ENCODE assay signal across 23 mouse cellular contexts in the genomic region with DNA sequence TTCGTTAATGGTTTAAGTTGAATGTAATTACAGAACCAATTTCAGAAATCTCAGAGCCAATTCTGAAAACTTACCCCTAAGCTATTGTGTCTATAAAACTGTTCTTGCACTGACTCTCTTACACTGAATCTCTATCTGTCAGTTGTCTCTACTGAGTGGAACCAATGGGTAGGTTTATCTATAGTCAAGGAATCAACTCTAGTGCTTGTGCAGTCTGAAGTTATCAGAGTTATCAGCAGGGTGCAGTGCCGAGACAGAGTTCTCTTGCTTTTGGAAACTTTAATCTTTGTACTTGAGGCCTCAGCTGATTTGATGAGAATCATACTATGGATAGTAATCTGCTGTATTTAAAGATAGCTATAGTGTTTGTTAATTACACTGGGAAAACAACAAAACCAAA. TPM values are rescaled to one million over a fixed set of nuclear protein-coding genes. Genes with fewer than 3 reads are reported as not detected.
DNase-seq lines count a peak whose midpoint lies in the region; ATAC-seq and TF ChIP-seq lines count a peak whose summit lies in the region.
"Had no signal": no experiment of that assay in that cellular context is flagged by ENCODE, and none has a peak within 500 bp of the region (broad histone marks: within the 10 kb centered on the region; RNA-seq: fewer than 3 reads in every experiment).

No protein-coding gene starts in this region.

- peak; percentile 41; the same call in 1 of the 2 replicates for ATAC-seq in liver, embryonic 13.5 days (ENCODE audit: low read depth)
- ATAC-seq in liver, postnatal 0 days: no peak
- ATAC-seq in megakaryocyte-erythroid progenitor cell, adult 5-6 weeks (replicated peaks; ENCODE audit: low FRiP score, low TSS enrichment, poor library complexity, severe bottlenecking): peak; percentile 65
- ATAC-seq in frontal cortex, adult (ENCODE audit: low TSS enrichment): no peak
- ATAC-seq: forebrain, embryonic 14.5 days; forebrain, embryonic 16.5 days had no signal

- H3K9me3 ChIP-seq in liver, embryonic 13.5 days (replicated peaks): no peaks in the 10 kb centered on the region
- no peaks in the 10 kb centered on the region for H3K9me3 ChIP-seq in liver, postnatal 0 days (ENCODE audit: low read length)
- no peaks in the 10 kb centered on the region for H3K9me3 ChIP-seq in MEL (replicated peaks; ENCODE audit: insufficient read depth, low read length)
- H3K9me3 ChIP-seq: embryonic facial prominence, embryonic 12.5 days; embryonic facial prominence, embryonic 15.5 days; forebrain, embryonic 10.5 days; forebrain, embryonic 12.5 days had no signal

- peaks cover 31% of the 10 kb centered on the region for H3K36me3 ChIP-seq in liver, embryonic 13.5 days
- peaks cover 26% of the 10 kb centered on the region for H3K36me3 ChIP-seq in liver, postnatal 0 days (replicated peaks; ENCODE audit: insufficient read depth, low read length)
- peaks cover 4 to 11% of the 10 kb centered on the region in 2 experiments for H3K36me3 ChIP-seq in MEL (ENCODE audit: control insufficient read depth in 1 of 2, insufficient read depth in 2 of 2, low read length in 2 of 2)

- no peak overlapping the region for H3K27ac ChIP-seq in liver, embryonic 13.5 days
- no peak overlapping the region for H3K27ac ChIP-seq in liver, postnatal 0 days (ENCODE audit: low read depth)
- H3K27ac ChIP-seq in MEL (ENCODE audit: control insufficient read depth, low read depth, low read length): no peak overlapping the region
- H3K27ac ChIP-seq: embryonic facial prominence, embryonic 12.5 days; embryonic facial prominence, embryonic 15.5 days; forebrain, embryonic 10.5 days; forebrain, embryonic 12.5 days had no signal

- no peak for TF ChIP-seq RAD21 in MEL (IDR thresholded peaks at IDR 0.05; ENCODE audit: low read depth, low read length)

- no peak for TF ChIP-seq CTCF in liver, postnatal 0 days (IDR thresholded peaks at IDR 0.05; ENCODE audit: low read depth)
- TF ChIP-seq CTCF in MEL (IDR thresholded peaks at IDR 0.05 in 2 of 3, conservative IDR thresholded peaks at IDR 0.05 in 1 of 3; ENCODE audit: control insufficient read depth in 1 of 3, insufficient read depth in 1 of 3, low read depth in 2 of 3, low read length in 3 of 3, poor library complexity in 1 of 3, severe bottlenecking in 1 of 3): no peak

- H3K4me2 ChIP-seq in liver, embryonic 13.5 days: no peak overlapping the region
- H3K4me2 ChIP-seq in liver, postnatal 0 days (ENCODE audit: low read depth, low read length): no peak overlapping the region
- H3K4me2 ChIP-seq: embryonic facial prominence, embryonic 12.5 days; embryonic facial prominence, embryonic 15.5 days; forebrain, embryonic 12.5 days had no signal

- H3K79me2 ChIP-seq in MEL (ENCODE audit: control insufficient read depth, insufficient read depth, low read length, poor library complexity): no peaks in the 10 kb centered on the region

- H3K4me3 ChIP-seq in liver, embryonic 13.5 days (replicated peaks): no peak overlapping the region
- no peak overlapping the region for H3K4me3 ChIP-seq in liver, postnatal 0 days (ENCODE audit: low read depth, low read length)
- H3K4me3 ChIP-seq in MEL (ENCODE audit: control insufficient read depth in 1 of 2, insufficient read depth in 1 of 2, low read depth in 2 of 2, low read length in 2 of 2): no peak overlapping the region
- H3K4me3 ChIP-seq: embryonic facial prominence, embryonic 12.5 days; embryonic facial prominence, embryonic 15.5 days; erythroblast, embryonic 14.5 days; forebrain, embryonic 10.5 days; forebrain, embryonic 12.5 days had no signal

- H3K9ac ChIP-seq in liver, embryonic 13.5 days: no peak overlapping the region
- no peak overlapping the region for H3K9ac ChIP-seq in liver, postnatal 0 days (replicated peaks)
- H3K9ac ChIP-seq in MEL (ENCODE audit: control insufficient read depth, low read depth, low read length, poor library complexity, severe bottlenecking): no peak overlapping the region
- H3K9ac ChIP-seq: embryonic facial prominence, embryonic 12.5 days; embryonic facial prominence, embryonic 15.5 days; forebrain, embryonic 12.5 days had no signal

- WGBS in liver, embryonic 13.5 days (ENCODE audit: insufficient replicate concordance): 59% methylated on average over 2 of the region's 2 CpGs
- 75% methylated on average over 2 of the region's 2 CpGs for WGBS in liver, postnatal 0 days (ENCODE audit: insufficient replicate concordance)

- DNase-seq in liver, embryonic 13.5 days: no peak
- no peak for DNase-seq in liver, postnatal 0 days
- peak; percentile 16 for DNase-seq in MEL (ENCODE audit: low read depth, low spot score)
- no peak for DNase-seq in gastrocnemius, postnatal 14 days
- DNase-seq: adrenal gland, adult 2 months; adrenal gland, postnatal 10 days; adrenal gland, postnatal 25 days; cerebellum, adult 11 months; cerebellum, adult 18-20 months; cerebellum, adult 8-10 months; cerebellum, adult 9-11 months; cerebellum, postnatal 14 days; cerebellum, postnatal 36 days; embryo, embryonic 11 days had no signal

- TF ChIP-seq POLR2A in MEL (IDR thresholded peaks at IDR 0.05; ENCODE audit: control insufficient read depth in 1 of 2, insufficient read depth in 1 of 2, low read depth in 1 of 2, low read length in 2 of 2, poor library complexity in 1 of 2): no peak

- intact Hi-C loops in gastrocnemius, postnatal 14 days (cut with DNase I; ENCODE audit: low total_unique reads): no loop called here

- peaks cover 4% of the 10 kb centered on the region; the same call in 1 of the 2 replicates for H3K4me1 ChIP-seq in liver, embryonic 13.5 days (replicated peaks)
- no peaks in the 10 kb centered on the region for H3K4me1 ChIP-seq in liver, postnatal 0 days (ENCODE audit: insufficient read depth)
- no peaks in the 10 kb centered on the region; a peak in 1 of 4 replicates for H3K4me1 ChIP-seq in MEL (ENCODE audit: control insufficient read depth in 1 of 2, insufficient read depth in 2 of 2, low read length in 2 of 2)
- H3K4me1 ChIP-seq: embryonic facial prominence, embryonic 12.5 days; embryonic facial prominence, embryonic 15.5 days; forebrain, embryonic 10.5 days; forebrain, embryonic 12.5 days had no signal

- no peak for TF ChIP-seq EP300 in liver, postnatal 0 days (IDR thresholded peaks at IDR 0.05; ENCODE audit: low read depth)
- TF ChIP-seq EP300 in MEL (IDR thresholded peaks at IDR 0.05; ENCODE audit: low read depth in 1 of 2, low read length in 2 of 2): peak; percentile 8 to 9; a peak in 1 of 4 replicates

- no peaks in the 10 kb centered on the region for H3K27me3 ChIP-seq in liver, embryonic 13.5 days
- no peaks in the 10 kb centered on the region for H3K27me3 ChIP-seq in liver, postnatal 0 days (ENCODE audit: insufficient read depth, low read length)
- no peaks in the 10 kb centered on the region for H3K27me3 ChIP-seq in MEL (ENCODE audit: control insufficient read depth in 1 of 2, insufficient read depth in 2 of 2, low read length in 2 of 2)
- H3K27me3 ChIP-seq: embryonic facial prominence, embryonic 12.5 days; embryonic facial prominence, embryonic 15.5 days; forebrain, embryonic 12.5 days had no signal

TF ChIP-seq in MEL, 35 proteins besides CTCF, POLR2A, EP300 and RAD21:
- no peak for TF ChIP-seq USF1 (IDR thresholded peaks at IDR 0.05; ENCODE audit: low read depth, low read length)
- TF ChIP-seq TAL1 (IDR thresholded peaks at IDR 0.05; ENCODE audit: low read length): no peak
- 0 out of 2 replicates have a peak, but pooled peaks have one; percentile 40 for TF ChIP-seq TCF12 (IDR thresholded peaks at IDR 0.05; ENCODE audit: low read depth, low read length)
- peak; percentile 61 for TF ChIP-seq GATA1 (IDR thresholded peaks at IDR 0.05; ENCODE audit: low read depth, low read length)
- TF ChIP-seq POLR2AphosphoS5 (IDR thresholded peaks at IDR 0.05; ENCODE audit: borderline replicate concordance, low read depth, low read length): no peak
- no peak for TF ChIP-seq GABPA (IDR thresholded peaks at IDR 0.05; ENCODE audit: low read depth, low read length)
- TF ChIP-seq ZMIZ1 (IDR thresholded peaks at IDR 0.05; ENCODE audit: low read depth, low read length): no peak
- TF ChIP-seq JUND (IDR thresholded peaks at IDR 0.05; ENCODE audit: low read depth, low read length): no peak
- no peak for TF ChIP-seq HCFC1 (IDR thresholded peaks at IDR 0.05; ENCODE audit: low read depth, low read length)
- TF ChIP-seq ZKSCAN1 (IDR thresholded peaks at IDR 0.05; ENCODE audit: low read depth, low read length): no peak

RNA-seq across cellular contexts. Expression of a gene that starts 11.9 kb away (rescaled TPM):
- 4.1 and 6.1 TPM in 2 replicates for polyA plus RNA-seq in liver, embryonic 13.5 days (2015; fragmentation: Nextera tagmentation; extraction: Ambion mirVana)
- 3.4 and 3.6 TPM in 2 replicates for polyA plus RNA-seq in liver, postnatal 0 days (2015; fragmentation: Nextera tagmentation; extraction: Ambion mirVana)
- 13.3 and 14.7 TPM in 2 replicates for total RNA-seq in MEL (2012; rRNA removed)
- 10 to 100 TPM in 1 of 2 experiments, not detected in 1; 11.5 TPM for polyA plus RNA-seq in MEL (2012; ENCODE audit: insufficient read depth in 1 of 2, insufficient read length in 2 of 2, low read depth in 1 of 2, low replicate concordance in 2 of 2, missing spikeins in 1 of 2)
- total RNA-seq in megakaryocyte-erythroid progenitor cell, adult 5-6 weeks (2014; fragmentation: Nextera tagmentation): 15.4 and 38.5 TPM in 2 replicates
- total RNA-seq in megakaryocyte-erythroid progenitor cell, adult 5-6 weeks (2017): 23.1 and 24.2 TPM in 2 replicates
- 1 to 10 TPM; 8.5 to 8.9 TPM for total RNA-seq in gastrocnemius, postnatal 14 days (2021)

RNA-seq across cellular contexts. Expression of a gene that starts 12.1 kb away (rescaled TPM):
- polyA plus RNA-seq in liver, embryonic 13.5 days (2015; fragmentation: Nextera tagmentation; extraction: Ambion mirVana): 83.9 and 100 TPM in 2 replicates
- 120 and 121 TPM in 2 replicates for polyA plus RNA-seq in liver, postnatal 0 days (2015; fragmentation: Nextera tagmentation; extraction: Ambion mirVana)
- total RNA-seq in MEL (2012; rRNA removed): 19.3 and 26.8 TPM in 2 replicates
- polyA plus RNA-seq in MEL (2012; ENCODE audit: insufficient read depth in 1 of 2, insufficient read length in 2 of 2, low read depth in 1 of 2, low replicate concordance in 2 of 2, missing spikeins in 1 of 2): 10 to 100 TPM in 1 of 2 experiments, not detected in 1; 26.7 TPM
- total RNA-seq in megakaryocyte-erythroid progenitor cell, adult 5-6 weeks (2014; fragmentation: Nextera tagmentation): 5.7 and 12.6 TPM in 2 replicates
- total RNA-seq in megakaryocyte-erythroid progenitor cell, adult 5-6 weeks (2017): 5.3 and 21.9 TPM in 2 replicates
- 10 to 100 TPM; 39.9 to 51.1 TPM for total RNA-seq in gastrocnemius, postnatal 14 days (2021)
- polyA plus RNA-seq: erythroblast, embryonic 14.5 days had no signal

Comparison
In these comparisons a context has a peak if more than half of its experiments do, and no peak if none do; other contexts are left out.
1. ATAC-seq: peak in liver, embryonic 13.5 days (single experiment) and megakaryocyte-erythroid progenitor cell, adult 5-6 weeks (single experiment); none in liver, postnatal 0 days (single experiment) and frontal cortex, adult (single experiment).